Mouse (Mus musculus): Measurements from ENCODE around the gene Acsf2.

GRCm38 (mm10) chr11:94538733-94539292 lies 62.9 kb downstream of the Acsf2 start:
- no peak for TF ChIP-seq EP300 (IDR thresholded peaks at IDR 0.05; ENCODE audit: low read depth)
- no peak for TF ChIP-seq CTCF (IDR thresholded peaks at IDR 0.05; ENCODE audit: low read depth)
